Mouse (Mus musculus): ENCODE data around the gene Pxylp1. TPM values are rescaled to one million over a fixed set of nuclear protein-coding genes. Genes with fewer than 3 reads are reported as not detected.

Pxylp1 gene
- total RNA-seq, 2 experiments from 2014 or later = 3.7 to 8.1 TPM

Other genes starting within 250 kb of the Pxylp1 start
- gene Zbtb38, start 139.8 kb downstream of the Pxylp1 start, total RNA-seq (2021) = 10 to 100 TPM; 60.0 to 97.3 TPM
- 1 to 10 TPM in 1 of 2 experiments, under 1 TPM in 1; 0.45 to 1.1 TPM for gene Spsb4, start 126.2 kb upstream of the Pxylp1 start, total RNA-seq (2021)
- gene Slc25a36, start 218.5 kb upstream of the Pxylp1 start, total RNA-seq (2021) = 10 to 100 TPM; 61.0 to 63.9 TPM

Data from adrenal gland, adult 18-20 months (tissue).